Mouse (Mus musculus) stomach, embryonic 14.5 days (tissue): Measurements from ENCODE around the gene Adamts17. TPM values are rescaled to one million over a fixed set of nuclear protein-coding genes. Genes with fewer than 3 reads are reported as not detected.

Source experiments
- ATAC-seq: fragments of 200-750 bp; cut with Nextera tagmentation; 2 replicates; pipeline ENCODE4 v1.8.0; 2017; ENCODE audit warnings: low read depth, moderate TSS enrichment; ENCODE audit not compliant: insufficient number of reproducible peaks, insufficient read depth, low FRiP score
- H3K27ac ChIP-seq: fragments of 300-500 bp; sonication (generic); 2 replicates; pipeline ENCODE4 v1.5.1; 2014; ENCODE audit warnings: mild to moderate bottlenecking, low read length, moderate library complexity, mixed read lengths
- H3K27me3 ChIP-seq: fragments of 300-500 bp; sonication (generic); 2 replicates; pipeline ENCODE4 v1.6.1; 2014; ENCODE audit warnings: low read length, control low read depth, mixed read lengths; ENCODE audit not compliant: control insufficient read depth, insufficient read depth
- H3K36me3 ChIP-seq: fragments of 300-500 bp; sonication (generic); 2 replicates; pipeline ENCODE4 v1.6.1; 2014; ENCODE audit warnings: mild to moderate bottlenecking, control low read depth, low read length, moderate library complexity, mixed read lengths; ENCODE audit not compliant: control insufficient read depth, insufficient read depth
- H3K4me1 ChIP-seq: fragments of 300-500 bp; sonication (generic); 2 replicates; pipeline ENCODE4 v1.6.1; 2014; ENCODE audit warnings: low read length, control low read depth, mixed read lengths; ENCODE audit not compliant: control insufficient read depth, insufficient read depth
- H3K4me2 ChIP-seq: fragments of 300-500 bp; sonication (generic); replicated peaks from 2 replicates; pipeline ENCODE4 v1.6.1; 2014; ENCODE audit warnings: low read depth, low read length, control low read depth
- H3K4me3 ChIP-seq: fragments of 300-500 bp; sonication (generic); 2 replicates; pipeline ENCODE4 v1.5.1; 2014; ENCODE audit warnings: low read depth, low read length, control low read depth
- H3K9ac ChIP-seq: fragments of 300-500 bp; sonication (generic); replicated peaks from 2 replicates; pipeline ENCODE4 v1.6.1; 2014; ENCODE audit warnings: low read depth, mild to moderate bottlenecking, control low read depth, low read length, moderate library complexity, mixed read lengths
- H3K9me3 ChIP-seq: fragments of 300-500 bp; sonication (generic); 2 replicates; pipeline ENCODE4 v1.6.1; 2016; ENCODE audit warnings: low read depth, low read length, control low read depth; ENCODE audit not compliant: control insufficient read depth
- WGBS: fragments of 180-500 bp; shearing (Covaris S2); extraction: QIAGEN DNeasy Blood & Tissue Kit; methylation state at CpG from one replicate; pipeline ENCODE4 v1.1.7; 2014; 5-methylcytosine and 5-hydroxymethylcytosine counted together
- polyA plus RNA-seq: library from polyadenylated mRNA; unstranded; fragments of >200 nt; fragmentation: Nextera tagmentation; extraction: Ambion mirVana; gene quantifications from 2 replicates; pipeline ENCODE4 v1.2.1, GENCODE M21; 2014

The Adamts17 gene
- polyA plus RNA-seq, 1 experiment from 2014 or later: 7.8 TPM

DNA sequence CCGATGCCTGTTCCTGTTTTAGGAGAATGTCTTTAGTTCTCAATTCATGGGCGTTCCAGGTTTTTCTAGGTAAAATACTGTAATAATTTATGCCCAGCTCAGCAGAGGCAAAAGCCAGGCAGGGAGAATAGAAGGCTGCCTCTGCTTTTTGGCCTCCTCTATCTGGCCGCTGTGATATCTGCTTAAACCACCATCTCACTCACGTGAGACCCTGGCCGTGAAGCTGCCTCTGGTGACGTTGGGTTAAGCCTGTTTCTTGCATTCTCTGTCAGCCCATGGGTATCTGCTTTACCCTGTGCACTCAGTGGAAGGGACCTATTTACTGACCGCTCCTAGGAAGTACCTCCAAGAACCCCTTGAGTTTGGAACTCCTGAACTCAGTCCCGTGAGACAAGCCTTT lies 187.7 kb downstream of the Adamts17 start:
- 89% methylated on average over 8 of the region's 8 CpGs for WGBS
- H3K27ac ChIP-seq: no peak overlapping the region
- no peak for ATAC-seq

DNA sequence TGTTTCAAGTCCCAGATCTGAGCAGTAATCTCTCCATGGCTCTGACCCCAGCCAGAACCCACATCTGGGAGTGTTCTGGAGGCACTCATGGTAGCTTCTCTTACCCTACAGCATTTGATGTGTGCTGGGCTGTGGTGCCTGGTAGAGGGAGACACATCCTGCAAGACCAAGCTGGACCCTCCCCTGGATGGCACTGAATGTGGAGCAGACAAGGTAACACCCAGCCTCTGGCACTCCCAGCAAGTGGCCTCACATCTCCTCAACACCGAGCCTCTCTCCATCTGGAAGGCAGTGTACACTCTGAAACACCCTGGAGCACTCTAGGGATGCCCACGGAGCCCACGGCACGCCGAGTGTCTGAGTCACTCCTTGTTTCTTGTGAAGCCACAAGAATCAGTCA lies 188.2 kb downstream of the Adamts17 start:
- Histone ChIP-seq H3K4me1 (no peaks in the 10 kb centered on the region), H3K27me3 (no peaks in the 10 kb centered on the region), H3K27ac (no peak overlapping the region), H3K9me3 (no peaks in the 10 kb centered on the region), H3K4me2 (no peak overlapping the region), H3K9ac (no peak overlapping the region), H3K36me3 (no peaks in the 10 kb centered on the region), H3K4me3 (no peak overlapping the region)
- no peak for ATAC-seq
- WGBS: 93% methylated on average over 5 of the region's 5 CpGs

More for the DNA sequence above, 187.7 kb downstream of the Adamts17 start:
- Histone ChIP-seq H3K36me3 (no peaks in the 10 kb centered on the region), H3K4me1 (no peaks in the 10 kb centered on the region), H3K9me3 (no peaks in the 10 kb centered on the region), H3K9ac (no peak overlapping the region), H3K4me3 (no peak overlapping the region), H3K27me3 (no peaks in the 10 kb centered on the region), H3K4me2 (no peak overlapping the region)

DNA sequence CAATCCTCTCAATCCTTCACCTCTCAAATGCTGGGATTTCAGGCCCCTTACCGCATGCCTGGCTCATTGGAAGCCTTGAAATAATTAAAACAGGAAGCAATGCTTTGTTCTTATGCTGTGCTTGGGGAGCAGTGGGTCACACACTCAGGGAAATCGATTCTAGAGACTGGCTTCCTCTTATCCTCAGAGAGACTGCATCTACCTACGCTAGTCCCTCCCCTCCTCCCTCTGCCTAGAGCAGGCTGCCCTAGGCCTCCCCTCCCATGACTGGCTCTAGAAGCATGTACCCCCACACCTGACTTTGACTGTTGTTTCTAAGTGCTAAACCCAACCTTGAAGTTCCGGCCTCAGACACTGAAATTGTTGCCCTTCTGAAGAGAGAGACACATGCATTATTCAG lies 189.4 kb downstream of the Adamts17 start:
- H3K9me3 ChIP-seq: no peaks in the 10 kb centered on the region
- H3K4me2 ChIP-seq: no peak overlapping the region
- no peak overlapping the region for H3K27ac ChIP-seq
- 64% methylated on average over 4 of the region's 4 CpGs for WGBS
- H3K27me3 ChIP-seq: no peaks in the 10 kb centered on the region
- H3K4me1 ChIP-seq: no peaks in the 10 kb centered on the region
- H3K36me3 ChIP-seq: no peaks in the 10 kb centered on the region
- H3K4me3 ChIP-seq: no peak overlapping the region
- no peak for ATAC-seq
- no peak overlapping the region for H3K9ac ChIP-seq

DNA sequence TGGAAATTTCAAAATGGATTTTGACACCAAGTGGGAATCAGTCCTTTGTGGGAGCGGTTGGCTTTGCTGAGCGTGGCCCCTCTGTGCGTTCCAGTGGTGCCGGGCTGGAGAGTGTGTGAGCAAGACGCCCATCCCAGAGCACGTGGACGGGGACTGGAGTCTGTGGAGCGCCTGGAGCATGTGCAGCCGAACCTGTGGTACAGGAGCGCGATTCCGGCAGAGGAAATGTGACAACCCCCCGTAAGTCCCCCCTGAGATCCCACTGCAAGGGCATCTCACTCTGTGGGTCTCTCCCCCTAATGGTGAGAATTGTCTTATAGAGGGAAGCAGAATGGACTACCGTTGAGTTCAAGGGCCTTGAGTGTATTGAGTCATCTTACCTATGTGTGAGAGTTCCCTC lies 189.9 kb downstream of the Adamts17 start:
- no peak for ATAC-seq
- Histone ChIP-seq H3K27ac (no peak overlapping the region), H3K36me3 (no peaks in the 10 kb centered on the region), H3K4me2 (no peak overlapping the region), H3K4me1 (no peaks in the 10 kb centered on the region), H3K4me3 (no peak overlapping the region), H3K9me3 (no peaks in the 10 kb centered on the region), H3K27me3 (no peaks in the 10 kb centered on the region), H3K9ac (no peak overlapping the region)
- 96% methylated on average over 14 of the region's 14 CpGs for WGBS

DNA sequence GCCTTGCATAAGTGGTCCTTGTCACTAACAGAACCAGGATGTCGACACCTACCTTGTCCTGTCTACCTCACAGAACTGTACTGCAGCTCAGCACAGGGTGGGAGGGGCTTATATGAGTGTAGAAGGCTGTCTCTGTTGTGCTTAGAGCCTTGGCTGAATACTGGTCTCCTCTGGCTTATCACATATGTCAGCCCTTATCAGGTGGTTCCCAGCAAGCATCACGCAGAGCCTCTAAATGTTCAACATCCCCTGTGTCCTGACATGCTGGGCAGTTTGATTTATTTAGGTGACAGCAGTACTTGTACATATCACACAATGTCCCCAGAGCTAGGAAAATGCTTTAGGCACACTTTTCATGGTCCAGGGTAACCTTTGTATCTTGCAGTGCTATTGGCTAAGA lies 191.7 kb downstream of the Adamts17 start:
- no peak for ATAC-seq
- Histone ChIP-seq H3K9me3 (no peaks in the 10 kb centered on the region), H3K4me2 (no peak overlapping the region), H3K27me3 (no peaks in the 10 kb centered on the region), H3K36me3 (no peaks in the 10 kb centered on the region), H3K9ac (no peak overlapping the region), H3K4me3 (no peak overlapping the region), H3K4me1 (no peaks in the 10 kb centered on the region), H3K27ac (no peak overlapping the region)
- 62% methylated on average over 2 of the region's 2 CpGs for WGBS

DNA sequence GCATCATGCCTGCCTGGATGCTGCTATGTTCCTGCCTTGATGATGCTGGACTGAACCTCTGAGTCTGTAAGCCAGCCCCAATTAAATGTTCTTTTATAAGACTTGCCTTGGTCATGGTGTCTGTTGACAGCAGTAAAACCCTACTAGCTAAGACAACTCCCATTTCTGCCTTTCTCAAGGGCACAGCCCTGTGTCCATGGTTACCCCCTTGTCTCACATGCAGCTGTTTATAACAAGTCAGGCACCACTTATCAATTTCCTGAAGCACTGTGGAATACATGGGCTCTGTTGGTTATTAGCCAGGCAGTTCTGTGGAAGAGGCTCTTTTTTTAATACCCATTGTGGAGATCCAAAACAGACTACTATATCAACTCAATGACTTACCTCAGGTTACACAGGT lies 193.1 kb downstream of the Adamts17 start:
- no peak overlapping the region for H3K4me2 ChIP-seq
- H3K36me3 ChIP-seq: no peaks in the 10 kb centered on the region
- no peaks in the 10 kb centered on the region for H3K27me3 ChIP-seq
- H3K27ac ChIP-seq: no peak overlapping the region
- no peak for ATAC-seq
- no peak overlapping the region for H3K9ac ChIP-seq
- H3K4me1 ChIP-seq: no peaks in the 10 kb centered on the region
- H3K9me3 ChIP-seq: no peaks in the 10 kb centered on the region
- no peak overlapping the region for H3K4me3 ChIP-seq

DNA sequence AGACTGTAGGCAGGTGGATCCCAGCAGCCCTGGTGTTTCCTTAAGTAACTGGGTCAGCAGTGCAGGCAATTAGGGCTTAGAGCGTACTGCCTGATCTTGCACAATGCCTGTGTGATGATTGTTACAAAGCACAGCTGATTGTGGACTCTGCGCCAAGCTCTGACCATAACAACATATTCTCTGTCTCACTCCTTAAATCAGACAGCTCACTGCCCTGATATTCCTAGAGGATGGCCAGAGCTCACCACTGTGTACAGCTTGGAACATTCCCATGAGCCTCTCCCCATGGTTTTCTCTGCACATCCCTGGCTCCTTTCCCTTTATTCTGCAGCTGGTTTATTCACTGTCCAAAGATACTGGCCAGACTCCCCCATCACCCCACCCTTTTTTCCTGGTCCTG lies 194.8 kb downstream of the Adamts17 start:
- H3K27ac ChIP-seq: no peak overlapping the region; the same call in 1 of the 2 replicates
- WGBS: 46% methylated on average over 2 of the region's 2 CpGs
- no peak overlapping the region for H3K4me3 ChIP-seq
- H3K4me2 ChIP-seq: no peak overlapping the region
- no peaks in the 10 kb centered on the region for H3K27me3 ChIP-seq
- no peaks in the 10 kb centered on the region for H3K9me3 ChIP-seq
- H3K9ac ChIP-seq: no peak overlapping the region
- peak; percentile 77 for ATAC-seq
- H3K4me1 ChIP-seq: no peaks in the 10 kb centered on the region
- H3K36me3 ChIP-seq: no peaks in the 10 kb centered on the region

DNA sequence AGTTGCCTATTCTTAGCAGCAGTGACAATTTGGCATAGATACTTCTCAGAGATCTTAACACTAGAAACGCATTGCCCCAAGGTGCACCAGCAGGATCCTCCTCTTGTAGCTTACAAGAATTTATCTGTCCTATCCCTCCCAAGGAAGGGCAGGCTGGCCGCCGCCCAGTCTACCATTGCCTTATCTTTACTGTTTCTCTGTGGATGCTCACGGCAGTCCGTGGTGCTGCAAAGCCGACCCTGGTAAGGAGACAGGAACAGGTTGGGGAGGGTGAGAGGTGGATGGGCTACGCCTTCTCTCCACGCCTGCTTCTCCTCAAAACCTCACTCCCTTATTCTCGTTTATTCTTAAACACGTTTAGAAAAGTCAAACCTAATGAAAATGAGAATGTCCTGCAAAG lies 195.7 kb downstream of the Adamts17 start:
- no peak for ATAC-seq
- H3K4me2 ChIP-seq: no peak overlapping the region
- H3K9me3 ChIP-seq: no peaks in the 10 kb centered on the region
- H3K4me3 ChIP-seq: no peak overlapping the region
- H3K27me3 ChIP-seq: no peaks in the 10 kb centered on the region
- H3K27ac ChIP-seq: no peak overlapping the region
- H3K36me3 ChIP-seq: no peaks in the 10 kb centered on the region
- H3K4me1 ChIP-seq: no peaks in the 10 kb centered on the region
- WGBS: 76% methylated on average over 10 of the region's 10 CpGs
- H3K9ac ChIP-seq: no peak overlapping the region

DNA sequence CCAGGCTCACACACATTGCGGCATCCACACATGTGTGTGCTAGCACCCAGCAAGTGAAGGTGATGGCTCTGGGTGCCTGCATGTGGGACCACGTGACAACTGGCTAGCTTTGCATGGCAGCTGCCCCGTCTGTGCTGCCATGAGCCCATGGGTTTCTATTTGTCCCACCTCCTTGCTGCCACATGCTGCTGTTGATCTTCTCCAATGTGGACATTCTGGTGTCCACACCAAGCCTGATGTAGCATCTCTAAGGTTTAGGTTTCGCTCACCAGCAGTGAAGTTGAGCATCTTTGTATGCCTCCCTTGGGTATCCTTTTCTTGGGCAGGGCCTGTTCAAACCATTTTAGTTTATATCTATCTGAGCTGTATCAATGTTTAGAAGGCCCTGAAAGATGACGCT lies 196.1 kb downstream of the Adamts17 start:
- H3K4me2 ChIP-seq: no peak overlapping the region
- no peaks in the 10 kb centered on the region for H3K27me3 ChIP-seq
- H3K27ac ChIP-seq: no peak overlapping the region
- no peak for ATAC-seq
- H3K4me3 ChIP-seq: no peak overlapping the region
- no peaks in the 10 kb centered on the region for H3K9me3 ChIP-seq
- H3K4me1 ChIP-seq: no peaks in the 10 kb centered on the region
- H3K9ac ChIP-seq: no peak overlapping the region
- 91% methylated on average over 5 of the region's 5 CpGs for WGBS
- no peaks in the 10 kb centered on the region for H3K36me3 ChIP-seq
